Mouse (Mus musculus): Measurements from ENCODE around the gene Bex1. TPM values are rescaled to one million over a fixed set of nuclear protein-coding genes. Genes with fewer than 3 reads are reported as not detected.

Gene Bex1
- total RNA-seq (2023): under 1 TPM in 1 of 2 experiments, not detected in 1; 0.88 TPM

DNA sequence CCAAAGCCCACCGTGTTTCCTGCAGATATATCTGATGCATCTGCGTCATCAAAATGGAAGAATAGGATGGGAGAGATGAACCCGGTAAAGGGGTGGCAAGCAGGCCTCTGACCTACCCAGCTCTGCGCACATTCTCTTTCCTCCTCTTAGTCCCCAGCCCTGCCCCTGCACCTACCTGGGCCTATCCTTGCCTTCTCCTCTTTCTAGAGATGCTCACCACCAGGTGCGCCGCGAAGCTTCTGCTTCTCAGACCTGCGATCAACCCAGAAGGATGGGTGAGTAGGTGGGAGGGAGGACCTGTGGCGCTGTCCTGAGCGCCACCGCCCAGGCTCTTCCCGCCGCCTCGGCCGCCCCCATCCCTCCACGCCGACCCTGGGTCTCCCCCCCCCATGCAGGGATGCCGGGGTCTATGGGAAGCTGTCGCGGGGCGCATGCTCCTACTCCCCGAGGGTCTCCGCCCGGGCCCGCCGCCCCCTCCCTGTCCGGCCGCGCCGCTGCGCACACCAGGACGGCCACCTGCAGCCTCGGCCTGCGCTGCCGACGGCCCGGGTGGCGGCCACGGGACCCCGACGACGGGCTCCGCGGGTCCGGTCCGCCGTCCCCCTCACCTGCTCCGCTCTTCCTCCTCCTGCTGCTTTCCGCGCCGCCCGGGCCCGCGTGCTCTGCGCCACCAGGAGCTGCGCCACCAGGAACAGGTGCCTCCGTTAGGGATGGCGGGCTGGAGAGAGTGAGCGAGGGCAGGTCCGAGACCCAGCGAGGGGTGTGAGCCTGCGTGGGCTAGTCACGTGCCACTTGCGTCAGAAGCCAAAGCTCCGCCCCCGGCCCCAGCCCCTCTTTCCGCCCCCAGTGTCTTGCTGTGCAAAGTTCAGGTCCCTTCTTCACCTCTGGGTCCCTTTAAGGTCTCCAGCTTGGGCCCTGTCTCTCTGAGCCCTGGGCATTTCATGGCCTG, at the start of gene Bex1, which contains the start of gene Tceal7:
TSS of gene Bex1 (minus strand) at position 785 of the 949 bp plus-strand sequence.
TSS of gene Tceal7 (plus strand) at position 51 of the 949 bp plus-strand sequence.

DNA sequence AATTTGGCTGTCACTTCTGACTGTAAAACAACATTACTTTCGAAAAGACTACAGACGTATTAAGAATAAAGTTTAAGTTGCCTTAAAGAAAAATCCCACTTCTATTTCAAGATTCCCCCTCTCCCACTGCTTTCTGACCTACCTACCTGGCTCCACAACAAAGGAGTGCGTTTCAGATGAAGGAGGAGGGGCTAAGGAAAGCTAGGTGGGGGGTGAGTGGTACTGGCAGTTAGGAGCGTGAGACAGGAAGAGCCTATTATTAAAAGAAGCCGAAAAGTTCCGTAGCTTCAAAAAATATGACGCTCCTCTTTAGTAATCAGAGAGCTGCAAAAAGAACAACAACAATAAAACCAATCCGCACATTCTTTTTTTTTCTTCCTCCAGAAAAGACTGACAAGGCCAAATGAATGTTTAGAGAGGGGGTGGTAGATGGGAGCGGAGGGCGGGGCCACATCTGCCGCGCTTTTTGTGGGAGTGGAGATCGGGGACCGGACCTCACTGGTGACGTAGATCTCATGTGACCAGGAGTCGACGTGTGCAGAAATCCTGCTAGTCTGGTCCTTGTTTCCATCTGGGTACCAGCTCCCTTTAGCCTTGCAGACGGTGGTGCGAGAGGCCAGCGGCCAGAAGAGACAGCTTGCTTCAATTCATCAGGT, 29.4 kb upstream of the Bex1 start, which contains the start of gene Tceal9:
TSS of gene Tceal9 (plus strand) at position 506 of the 656 bp plus-strand sequence.

DNA sequence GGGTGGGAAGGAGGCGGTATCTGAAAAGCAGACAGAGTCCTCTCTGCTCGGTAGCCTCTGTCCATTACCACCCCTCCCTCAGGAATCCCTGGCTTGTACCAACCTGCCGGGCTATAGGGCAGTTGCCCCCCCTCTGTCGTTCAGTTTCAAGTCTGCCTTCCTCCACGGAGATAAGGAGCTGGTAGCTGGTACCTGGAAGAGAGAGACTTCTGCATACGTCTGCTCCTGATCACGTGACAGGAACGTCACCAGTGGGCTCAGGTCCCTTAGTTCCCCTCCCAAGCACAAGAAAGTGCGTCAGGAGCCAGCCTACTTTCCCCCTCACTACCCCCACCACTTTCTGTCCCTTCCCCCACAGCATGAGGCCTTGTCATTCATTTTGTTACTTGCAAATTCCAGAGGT, 11.6 kb downstream of the Bex1 start, which contains the start of gene Tceal5:
TSS of gene Tceal5 (minus strand) at position 213 of the 403 bp plus-strand sequence.

DNA sequence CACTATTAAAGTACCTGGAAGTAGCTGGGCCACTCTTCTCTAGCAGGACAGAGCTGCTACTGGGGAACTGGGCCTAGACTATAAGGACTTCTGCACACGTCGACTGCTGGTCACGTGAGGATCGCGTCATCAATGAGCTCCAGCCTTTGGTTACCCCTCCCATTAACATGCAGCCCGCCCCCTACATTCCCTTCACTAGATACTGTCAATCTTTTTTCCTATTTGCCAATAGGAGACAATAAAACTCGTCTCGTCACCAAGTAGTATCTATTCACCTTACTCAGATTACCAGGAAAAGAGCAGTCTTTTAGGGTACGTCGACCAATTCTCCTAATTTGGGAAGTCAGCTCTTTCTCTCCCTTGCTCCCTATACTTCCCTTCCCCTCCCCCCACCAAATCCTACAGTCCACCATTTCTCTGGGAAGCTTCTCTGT, 43.2 kb downstream of the Bex1 start, which contains the start of gene Tceal8:
TSS of gene Tceal8 (minus strand) at position 225 of the 434 bp plus-strand sequence.

Other genes starting within 250 kb of the Bex1 start
- not detected for gene Arxes2, start 221.7 kb downstream of the Bex1 start, total RNA-seq (2023)
- not detected for gene Arxes1, start 182.1 kb downstream of the Bex1 start, total RNA-seq (2023)
- gene Bex2, start 147.3 kb downstream of the Bex1 start, total RNA-seq (2023): not detected
- not detected for gene Nxf3, start 130.3 kb downstream of the Bex1 start, total RNA-seq (2023)
- not detected for gene Bex4, start 76.5 kb downstream of the Bex1 start, total RNA-seq (2023)
- 10 to 100 TPM in 1 of 2 experiments, 1 to 10 TPM in 1; 7.8 to 16.0 TPM for gene Tceal8, start 43.2 kb downstream of the Bex1 start, total RNA-seq (2023)
- not detected for gene Tceal5, start 11.6 kb downstream of the Bex1 start, total RNA-seq (2023)
- not detected for gene Tceal7, start 734 bp downstream of the Bex1 start, total RNA-seq (2023)
- 10 to 100 TPM; 23.3 to 24.1 TPM for gene Tceal9, start 29.6 kb upstream of the Bex1 start, total RNA-seq (2023)
- 10 to 100 TPM; 27.5 to 35.5 TPM for gene Bex3, start 54.7 kb upstream of the Bex1 start, total RNA-seq (2023)

Data from monocyte, adult 59 days (primary cell).